Mouse (Mus musculus) gastrocnemius, postnatal 4 days (tissue): ENCODE measurements around the gene Cela3b. TPM values are rescaled to one million over a fixed set of nuclear protein-coding genes. Genes with fewer than 3 reads are reported as not detected.
"Not testable (repeated sequence)": the region's sequence is repeated elsewhere in the genome, so short reads cannot be mapped to it uniquely, and the experiment has no call there.

ENCODE experiments used
- DNase-seq, 2 experiments: peaks; one replicate each; pipeline ENCODE4 v3.0.0; 2021 to 2022; ENCODE audit warnings: low spot score in 2 of 2, mixed read lengths in 2 of 2
- total RNA-seq, 2 experiments: library from RNA; stranded (reverse); gene quantifications; 2 replicates each; pipeline ENCODE4 v1.2.3; 2021

The Cela3b gene
- total RNA-seq, 2 experiments from 2014 or later: 0.34 TPM; not detected in 1

DNA sequence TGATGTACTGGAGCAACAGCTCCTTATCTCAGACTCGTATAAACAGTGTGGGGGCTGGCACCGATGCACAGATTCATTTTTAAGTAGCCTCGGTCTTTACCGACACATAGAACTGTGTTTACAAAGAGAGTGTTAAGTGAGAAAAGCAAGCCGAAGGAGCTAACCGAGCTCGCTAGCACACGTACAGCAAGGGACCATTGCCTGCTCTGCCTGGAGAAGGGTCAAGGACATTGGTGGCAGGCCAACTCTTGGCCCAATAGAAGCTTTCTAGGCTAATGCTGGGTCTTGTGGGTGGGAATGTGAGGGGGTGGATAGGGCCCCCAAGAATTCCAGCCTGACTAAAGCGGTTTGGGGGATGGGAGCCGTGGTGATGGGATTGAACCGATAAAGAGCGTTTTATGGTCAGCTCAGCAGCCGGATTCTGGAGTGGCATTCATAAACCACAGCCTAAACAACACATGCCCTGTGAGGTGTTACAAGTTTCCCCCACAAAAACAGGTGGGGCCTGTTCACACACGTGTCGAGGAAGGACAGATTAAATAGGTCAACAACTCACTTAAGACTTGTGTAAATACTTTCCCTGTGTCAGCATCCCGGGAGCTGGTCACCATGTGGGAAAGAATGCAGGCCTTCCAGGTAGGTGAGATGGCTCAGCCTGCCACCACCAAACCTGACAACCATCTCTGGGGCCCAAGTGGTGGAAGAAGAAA lies 31.8 kb upstream of the Cela3b start:
- DNase-seq: no peak

- DNase-seq: no peak
Measured at GRCm38 (mm10) chr4:137461217-137461616, 30.9 kb upstream of the Cela3b start.

DNA sequence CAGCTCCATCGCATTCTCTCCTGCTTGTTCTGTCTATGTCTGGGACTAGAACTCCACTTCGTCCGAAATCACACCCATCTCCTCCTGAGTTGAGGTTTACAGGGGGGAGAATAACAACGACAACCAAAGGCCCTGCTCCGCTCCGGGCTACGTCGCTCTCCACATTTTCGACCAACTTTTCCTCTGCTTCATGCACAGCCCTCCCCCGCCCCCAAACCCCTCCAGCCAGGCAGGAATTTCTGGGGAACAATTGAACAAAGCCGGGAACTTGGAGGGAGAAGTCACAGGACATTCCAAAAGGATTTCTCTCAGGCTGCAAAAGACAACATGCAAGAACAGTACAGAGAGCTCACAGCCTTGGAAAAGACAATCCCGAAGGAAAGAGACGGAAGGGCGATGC lies 30.3 kb upstream of the Cela3b start:
- no peak for DNase-seq

- DNase-seq: no peak
Measured at GRCm38 (mm10) chr4:137458861-137459260, 28.5 kb upstream of the Cela3b start.

- no peak for DNase-seq
Measured at GRCm38 (mm10) chr4:137458310-137458709, 28.0 kb upstream of the Cela3b start.

GRCm38 (mm10) chr4:137457292-137457691 lies 27.0 kb upstream of the Cela3b start:
- no peak for DNase-seq

DNA sequence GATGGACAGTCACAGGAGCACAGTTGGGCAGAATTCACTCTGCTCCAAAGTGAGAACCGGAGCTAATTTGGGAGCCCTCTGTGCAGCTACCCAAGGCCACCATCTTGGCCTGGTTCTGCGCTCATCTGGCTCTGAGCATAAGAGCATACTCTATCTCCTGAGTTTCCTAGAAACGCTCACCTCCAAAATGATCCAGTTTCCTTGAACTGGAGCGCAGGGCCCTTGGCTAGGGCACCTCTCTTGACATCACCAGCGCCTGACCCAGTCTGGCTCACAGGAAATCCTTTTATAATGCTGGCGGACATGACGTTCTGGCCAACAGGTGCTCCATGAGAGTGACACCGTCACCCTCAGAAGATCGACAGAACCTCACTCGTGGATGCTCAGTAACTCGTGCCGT lies 26.2 kb upstream of the Cela3b start:
- DNase-seq: no peak

GRCm38 (mm10) chr4:137454582-137454981 lies 24.2 kb upstream of the Cela3b start:
- DNase-seq: no peak

DNA sequence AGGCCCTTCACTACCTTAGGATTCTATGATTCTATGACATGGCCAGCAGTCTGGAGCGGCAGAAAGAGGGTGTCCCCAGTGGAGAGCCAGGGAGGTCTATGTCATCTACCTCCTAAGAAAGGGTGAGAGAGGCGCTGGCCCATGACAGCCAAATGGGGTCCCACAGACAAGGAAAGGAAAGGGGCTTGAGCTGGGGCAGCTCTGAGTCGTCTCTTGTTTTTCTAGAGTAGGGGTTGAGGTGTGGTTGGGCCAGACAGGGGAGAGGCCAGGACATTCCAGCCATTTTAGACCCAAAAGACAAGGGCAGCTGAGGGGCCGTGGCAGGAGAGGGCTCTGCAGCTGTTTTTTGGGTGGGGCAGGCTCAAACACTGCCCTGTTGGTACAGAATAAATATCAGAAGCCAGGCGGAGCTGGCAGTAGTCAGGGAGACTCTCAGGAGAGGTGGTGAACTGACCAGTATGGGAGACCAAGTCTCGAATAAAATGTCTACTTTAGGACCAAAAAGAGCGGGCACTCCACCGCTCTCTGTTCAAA lies 23.0 kb upstream of the Cela3b start, which contains the start of gene 1700013G24Rik:
Gene 1700013G24Rik, plus strand, starts transcription at position 51 of the 534 bp plus-strand sequence.
- no peak for DNase-seq

GRCm38 (mm10) chr4:137452190-137452589 lies 21.9 kb upstream of the Cela3b start:
- no peak for DNase-seq

DNA sequence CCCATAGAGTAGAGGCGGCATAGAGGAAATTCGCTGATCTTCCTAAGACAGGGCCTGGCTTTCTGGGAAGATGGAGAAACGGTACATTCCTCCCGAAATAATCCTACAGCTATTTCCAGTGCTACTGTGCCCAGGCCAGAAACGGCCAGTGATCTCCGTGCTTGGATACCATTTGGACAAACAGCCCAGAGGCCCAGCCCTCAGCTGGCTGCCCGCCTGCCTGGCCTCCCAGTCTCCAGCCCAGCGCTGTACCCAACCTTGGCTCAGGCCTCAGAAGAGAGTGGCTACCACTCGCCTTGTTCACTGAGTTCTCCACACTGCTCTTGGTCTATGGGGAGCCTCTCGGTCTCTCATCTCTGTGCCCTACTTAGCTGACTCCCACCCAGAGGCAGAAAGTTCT lies 19.4 kb upstream of the Cela3b start:
- peak in 1 of 2 experiments; percentile 59 for DNase-seq

GRCm38 (mm10) chr4:137449132-137449531 lies 18.8 kb upstream of the Cela3b start:
- DNase-seq: no peak

DNA sequence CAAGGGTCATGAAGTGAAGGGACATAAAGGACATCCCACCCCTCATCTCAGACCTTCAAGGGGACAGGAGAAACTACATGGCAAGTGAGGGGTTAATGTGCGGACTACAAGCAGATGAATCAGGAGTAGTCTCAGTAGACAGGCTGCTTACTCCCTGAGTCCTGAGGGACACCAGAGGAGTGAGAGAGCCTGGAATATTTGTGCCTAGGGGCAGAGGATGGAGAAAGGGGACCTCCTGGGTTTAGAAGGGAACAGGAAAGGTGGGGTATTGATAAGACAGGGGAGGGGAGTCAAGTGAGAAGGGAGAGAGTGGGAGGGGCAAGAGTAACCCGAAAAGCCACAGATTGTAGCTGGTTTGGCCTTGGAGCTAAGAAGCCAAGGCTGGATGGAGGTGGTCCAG lies 18.3 kb upstream of the Cela3b start:
- DNase-seq: no peak

DNA sequence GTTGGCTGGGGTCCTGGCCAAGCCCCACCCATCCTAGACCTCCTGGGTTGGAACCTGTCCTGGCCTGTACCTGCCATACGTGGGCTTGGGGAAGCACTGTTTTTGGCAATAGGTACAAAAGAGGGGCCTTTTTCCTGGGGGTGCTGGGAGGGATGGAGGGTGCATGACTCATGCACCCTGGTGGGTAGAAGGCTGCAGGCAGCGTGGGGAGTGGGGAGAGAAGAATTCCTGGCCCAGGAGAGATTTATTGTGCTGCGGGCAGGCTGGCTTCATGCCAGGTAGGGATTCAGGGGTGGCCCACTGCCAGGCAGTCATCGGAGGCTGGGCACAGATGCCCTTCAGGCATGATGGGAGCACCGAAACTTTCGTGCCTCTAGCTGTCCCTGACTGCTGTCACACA lies 17.9 kb upstream of the Cela3b start:
- peak in 1 of 2 experiments; percentile 66 for DNase-seq

- DNase-seq: no peak
Measured at GRCm38 (mm10) chr4:137447363-137448196, 17.2 kb upstream of the Cela3b start.

DNA sequence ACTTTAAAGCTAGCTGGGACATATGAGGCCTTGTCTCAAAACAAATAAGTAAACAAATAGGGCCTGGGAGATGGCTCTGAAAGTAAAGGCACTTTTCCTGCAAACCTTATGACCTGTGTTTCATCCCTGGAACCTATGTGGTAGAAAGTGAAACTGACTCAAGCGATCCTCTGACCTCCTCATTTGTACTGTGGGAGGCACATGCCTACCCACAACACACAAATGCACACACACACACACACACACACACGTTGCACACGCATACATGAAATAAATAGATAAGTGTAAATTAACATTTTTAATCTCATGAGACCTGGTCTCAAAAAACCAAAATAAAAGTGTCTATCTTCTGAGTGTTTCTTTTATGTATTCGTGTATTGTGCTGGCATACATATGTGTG lies 15.5 kb upstream of the Cela3b start:
- DNase-seq: no peak

DNA sequence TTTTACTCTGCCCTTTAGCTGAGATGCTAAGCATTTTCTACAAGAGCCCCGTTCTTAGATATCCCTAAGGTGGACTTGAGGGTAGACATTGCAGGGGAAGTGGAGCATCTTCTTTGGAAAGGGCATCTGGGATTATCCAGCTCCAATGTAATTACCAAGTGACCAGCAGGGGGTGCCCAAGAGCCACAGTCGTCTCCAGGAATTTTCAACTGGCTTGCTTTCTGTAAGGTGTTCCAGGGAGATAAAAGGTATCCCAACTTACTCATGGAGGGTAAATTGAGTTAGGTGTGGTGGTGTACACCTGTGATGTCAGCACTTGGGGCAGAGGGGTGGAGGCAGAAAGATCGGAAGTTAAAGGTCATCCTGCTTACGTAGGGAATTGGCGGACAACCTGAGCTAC lies 13.3 kb upstream of the Cela3b start:
- DNase-seq: peak; percentile 50 to 69

GRCm38 (mm10) chr4:137441332-137441731 lies 11.0 kb upstream of the Cela3b start:
- DNase-seq: no peak

- no peak for DNase-seq
Measured at GRCm38 (mm10) chr4:137438842-137439241, 8.5 kb upstream of the Cela3b start.

DNA sequence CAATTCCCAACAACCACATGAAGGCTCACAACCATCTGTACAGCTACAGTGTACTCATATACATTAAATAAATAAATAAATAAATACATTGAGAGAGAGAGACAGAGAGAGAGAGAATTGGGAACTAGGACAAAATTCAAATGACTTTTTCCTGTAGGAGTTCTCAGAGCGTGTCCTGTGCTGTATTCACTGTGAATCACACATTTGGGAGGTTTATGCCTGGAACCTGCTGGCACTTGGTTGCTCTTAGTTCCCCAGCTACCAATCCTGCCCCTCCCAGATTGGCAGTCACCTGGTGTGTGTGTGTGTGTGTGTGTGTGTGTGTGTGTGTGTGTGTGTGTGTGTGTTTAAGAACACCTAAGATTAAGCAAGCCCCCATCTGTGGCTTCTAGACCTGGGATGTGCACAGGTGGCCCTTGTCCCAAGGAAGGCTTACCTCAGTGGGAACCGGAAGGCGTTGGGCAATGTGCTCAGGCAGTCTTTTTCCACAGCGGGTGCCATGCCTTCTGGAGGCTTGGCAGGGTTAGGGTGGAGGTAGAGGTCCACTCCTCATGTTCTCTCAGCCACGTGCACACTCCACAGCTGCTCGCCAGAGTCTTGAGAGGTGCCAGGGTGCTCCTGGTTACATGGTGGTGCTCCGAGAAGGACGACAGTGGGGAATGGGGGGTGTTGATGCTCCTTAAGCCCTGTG lies 6.8 kb upstream of the Cela3b start:
- no peak for DNase-seq

- DNase-seq: not testable (repeated sequence)
Measured at GRCm38 (mm10) chr4:137432700-137433550, 2.6 kb upstream of the Cela3b start.
